Mouse (Mus musculus) c-Kit-positive CD71-negative TER-119-negative erythroid progenitor cells, embryonic 14.5 days (primary cell): ENCODE measurements around the gene Cyb561a3.

Experiments used
- DNase-seq: peaks from one replicate; pipeline ENCODE4 v3.0.0-alpha.2; 2013; ENCODE audit warnings: low read depth

The Cyb561a3 gene

DNA sequence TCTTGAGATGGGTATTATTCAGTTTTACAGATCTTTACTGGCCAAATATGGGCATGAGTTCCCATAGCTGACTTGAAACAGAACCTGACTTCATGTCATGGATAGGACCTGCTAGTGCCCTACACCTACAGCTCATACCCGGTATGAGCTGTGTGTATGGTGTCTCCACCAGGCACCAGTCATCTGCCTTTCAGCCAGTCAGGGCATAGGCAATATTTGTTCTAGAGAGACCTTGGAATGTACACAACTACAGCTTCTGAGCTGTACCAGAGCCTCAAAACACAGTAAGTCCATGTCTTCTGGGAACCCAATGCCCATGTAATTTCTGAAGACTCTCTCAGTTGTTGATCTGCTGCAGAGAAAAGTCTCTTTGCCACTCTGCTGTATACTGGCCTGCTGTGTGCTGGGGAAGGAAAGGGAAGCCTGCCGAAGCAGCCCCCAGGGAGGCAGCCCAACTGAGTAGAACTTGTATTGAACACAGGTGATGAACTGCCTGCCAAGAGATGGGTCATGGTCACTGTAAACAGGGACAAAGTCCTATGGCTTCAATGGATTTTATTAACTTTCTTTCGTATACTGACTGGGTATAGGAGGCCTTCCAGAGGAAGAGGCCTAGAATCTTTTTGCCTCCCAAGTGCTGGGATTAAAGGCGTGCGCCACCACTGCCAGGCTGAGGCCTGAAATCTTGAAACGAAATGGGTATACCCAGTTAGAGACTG, 14.8 kb downstream of the Cyb561a3 start:
- DNase-seq = no peak

DNA sequence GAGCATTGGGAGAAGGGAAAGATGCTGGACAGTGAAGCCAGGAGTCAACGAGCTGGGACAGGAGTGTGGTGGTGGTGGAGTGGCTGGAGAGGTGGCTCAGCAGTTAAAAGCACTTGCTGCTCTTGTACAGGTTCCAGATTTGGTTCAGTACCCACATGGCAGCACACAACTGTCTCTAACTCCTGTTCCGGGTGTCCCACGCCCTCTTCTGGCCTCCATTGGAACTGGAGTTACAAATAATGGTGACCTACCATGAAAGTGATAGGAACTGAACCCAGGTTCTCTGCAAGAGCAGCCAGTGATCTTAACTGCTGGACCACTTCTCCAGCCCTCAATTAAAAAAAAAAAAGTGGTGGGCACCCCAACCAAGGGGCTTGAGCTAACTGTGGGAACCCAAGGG, 21.2 kb downstream of the Cyb561a3 start:
- DNase-seq = no peak

DNA sequence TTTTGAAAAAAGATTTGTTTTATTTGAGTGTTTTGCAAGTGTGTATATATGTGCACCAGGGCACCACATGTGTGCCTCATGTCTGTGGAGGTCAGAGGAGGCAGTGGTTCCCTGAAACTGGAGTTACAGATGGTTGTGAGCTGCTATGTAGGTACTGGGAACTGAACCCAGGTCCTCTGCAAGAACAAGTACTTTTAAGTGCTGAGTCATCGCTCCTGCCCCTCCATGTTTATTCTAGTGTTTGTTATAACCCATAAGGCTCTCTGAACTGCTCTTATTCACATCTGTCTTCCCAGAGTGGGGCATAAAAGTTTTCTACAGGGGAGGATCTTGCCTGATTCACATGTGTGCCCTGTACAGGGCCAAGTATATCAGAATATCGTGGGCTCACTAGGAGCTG, 22.7 kb downstream of the Cyb561a3 start:
- no peak for DNase-seq

DNA sequence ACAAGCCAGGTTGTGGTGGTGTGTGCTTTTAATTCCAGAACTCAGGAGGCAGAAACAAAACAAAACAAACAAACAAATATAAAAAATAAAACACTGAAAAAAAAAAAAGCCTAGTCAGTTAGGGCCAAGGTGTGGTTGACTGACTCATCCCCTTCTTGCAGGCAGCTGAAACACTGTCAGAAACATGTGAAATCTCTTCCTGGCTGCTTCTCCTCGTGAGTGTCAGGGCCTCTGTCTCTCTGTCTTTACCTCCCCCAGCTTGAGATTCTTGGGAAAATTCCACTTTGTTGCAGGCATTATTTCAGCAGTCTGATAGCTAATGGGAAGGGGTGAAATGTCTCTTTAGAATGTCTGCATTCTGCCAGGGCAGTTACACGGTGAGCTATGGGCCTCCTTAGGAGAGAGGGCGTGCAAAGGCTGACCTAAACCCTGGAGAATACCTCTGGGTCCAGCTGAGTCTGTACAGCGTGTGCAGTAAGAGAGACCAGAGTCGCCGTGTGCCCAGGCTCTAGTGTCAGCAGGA, 25.3 kb downstream of the Cyb561a3 start:
- no peak for DNase-seq

DNA sequence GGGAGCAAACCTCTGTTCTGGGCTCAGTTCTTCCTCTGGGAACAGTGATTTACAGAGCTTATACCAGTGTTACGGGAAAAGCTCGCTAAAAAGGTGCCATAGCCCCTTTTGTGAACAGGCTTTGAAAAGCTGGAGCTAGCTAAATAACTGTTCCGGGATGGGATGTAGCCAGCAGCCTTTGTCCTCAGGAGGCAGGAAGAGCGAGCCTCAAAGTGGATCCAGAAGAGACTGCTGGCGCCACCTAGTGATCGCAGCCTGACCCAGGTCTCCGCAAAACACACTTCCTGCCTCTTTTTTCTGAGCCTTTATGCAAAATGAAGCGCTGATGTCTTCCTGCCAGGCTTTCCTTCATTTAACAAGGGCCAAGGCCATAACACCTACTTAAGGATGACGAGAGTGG, 25.8 kb downstream of the Cyb561a3 start:
- DNase-seq = peak; percentile 90

DNA sequence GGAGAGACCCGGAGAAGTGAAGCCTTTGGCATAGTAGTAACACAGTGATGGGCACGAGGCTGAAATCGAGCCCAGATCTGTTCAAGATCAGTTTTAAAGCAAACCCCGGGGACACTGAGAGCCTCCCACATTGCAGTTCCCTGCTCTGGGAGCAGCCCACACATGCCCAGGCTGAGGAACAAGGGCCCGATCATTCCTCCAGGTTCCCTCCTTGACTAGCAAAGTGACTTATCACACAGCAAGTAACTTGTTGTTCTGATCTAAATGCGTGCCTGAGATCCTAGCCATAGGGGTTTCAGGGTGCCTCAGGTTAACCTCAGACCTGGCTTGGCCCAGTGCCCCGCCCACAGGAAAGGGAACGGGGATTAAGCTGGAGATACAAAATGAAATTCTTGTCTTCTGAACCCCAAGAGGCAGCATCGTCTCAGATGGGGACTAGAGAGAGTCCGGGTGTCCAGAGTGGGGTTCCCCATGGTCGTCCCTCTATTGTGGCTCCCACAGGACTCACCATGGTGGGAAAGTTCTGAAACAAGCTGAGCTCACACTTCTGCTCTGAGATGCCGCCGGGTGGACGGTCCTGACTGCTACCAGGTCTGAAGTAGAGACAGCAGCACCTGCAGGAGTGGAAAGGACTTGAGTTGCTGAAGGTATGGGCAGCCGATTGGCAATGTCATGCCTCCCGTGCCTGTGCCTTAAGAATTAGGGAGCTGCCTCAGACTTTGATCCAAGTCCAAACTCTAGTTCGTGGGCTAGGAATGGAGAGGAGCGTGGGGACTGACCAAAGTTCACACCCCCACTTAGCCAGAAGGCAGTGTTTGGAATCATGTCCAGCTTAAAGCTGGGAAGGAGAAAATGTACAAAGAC, 26.9 kb downstream of the Cyb561a3 start:
- DNase-seq = no peak

DNA sequence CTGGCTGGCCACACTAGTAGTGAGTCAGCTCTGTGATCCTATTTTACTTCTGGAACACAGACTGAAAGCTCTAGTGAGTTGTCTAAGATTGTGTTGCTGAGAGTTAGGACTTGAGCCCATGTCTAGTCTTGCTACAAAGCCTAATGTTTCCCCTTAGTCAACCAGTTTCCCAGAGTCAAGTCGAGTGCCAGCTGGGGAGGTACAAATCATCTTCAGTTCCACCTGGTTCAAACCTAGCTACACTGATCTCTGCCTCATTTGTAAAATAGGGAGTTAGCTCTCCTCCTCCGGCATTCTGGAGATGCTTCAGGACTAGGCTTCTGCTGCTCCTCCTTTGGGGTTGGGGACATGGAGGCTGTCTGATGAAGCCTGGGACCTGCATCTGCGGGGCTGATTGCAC, 27.6 kb downstream of the Cyb561a3 start:
- DNase-seq = no peak

DNA sequence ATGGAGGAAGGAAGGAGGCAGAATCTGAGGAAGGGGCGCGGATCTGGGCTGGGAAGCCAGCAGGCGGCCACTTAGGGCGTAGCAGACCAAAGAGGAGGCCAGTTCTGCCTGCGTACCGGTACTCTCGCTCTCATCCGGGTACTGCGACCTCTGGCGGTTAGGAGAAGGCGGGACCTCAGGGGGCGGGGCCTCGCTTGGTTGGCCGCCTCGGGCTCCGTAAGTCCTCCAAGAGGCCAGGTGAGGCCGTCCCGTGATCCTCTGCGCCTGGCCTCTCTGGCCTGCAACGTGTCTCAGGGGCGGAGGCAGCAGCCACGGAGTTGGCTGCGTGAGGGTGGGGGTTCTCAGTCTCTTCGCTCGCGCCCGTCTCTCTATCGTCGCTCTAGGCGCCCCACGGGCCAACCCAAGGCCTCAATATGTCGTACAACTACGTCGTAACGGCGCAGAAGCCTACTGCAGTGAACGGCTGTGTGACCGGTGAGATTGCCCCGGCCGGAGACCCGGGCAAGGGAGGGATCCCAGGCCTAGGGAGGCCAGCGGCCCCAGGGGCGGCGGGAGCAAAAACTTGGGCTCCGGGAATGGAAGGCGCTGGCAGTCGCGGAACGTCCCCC, 28.4 kb downstream of the Cyb561a3 start, which contains the start of the genes Ddb1 and Tkfc:
Gene Ddb1 (plus strand): TSS at position 35 of the 608 bp plus-strand sequence.
Gene Tkfc (minus strand): TSS at position 362 of the 608 bp plus-strand sequence.
- DNase-seq = peak; percentile 98

DNA sequence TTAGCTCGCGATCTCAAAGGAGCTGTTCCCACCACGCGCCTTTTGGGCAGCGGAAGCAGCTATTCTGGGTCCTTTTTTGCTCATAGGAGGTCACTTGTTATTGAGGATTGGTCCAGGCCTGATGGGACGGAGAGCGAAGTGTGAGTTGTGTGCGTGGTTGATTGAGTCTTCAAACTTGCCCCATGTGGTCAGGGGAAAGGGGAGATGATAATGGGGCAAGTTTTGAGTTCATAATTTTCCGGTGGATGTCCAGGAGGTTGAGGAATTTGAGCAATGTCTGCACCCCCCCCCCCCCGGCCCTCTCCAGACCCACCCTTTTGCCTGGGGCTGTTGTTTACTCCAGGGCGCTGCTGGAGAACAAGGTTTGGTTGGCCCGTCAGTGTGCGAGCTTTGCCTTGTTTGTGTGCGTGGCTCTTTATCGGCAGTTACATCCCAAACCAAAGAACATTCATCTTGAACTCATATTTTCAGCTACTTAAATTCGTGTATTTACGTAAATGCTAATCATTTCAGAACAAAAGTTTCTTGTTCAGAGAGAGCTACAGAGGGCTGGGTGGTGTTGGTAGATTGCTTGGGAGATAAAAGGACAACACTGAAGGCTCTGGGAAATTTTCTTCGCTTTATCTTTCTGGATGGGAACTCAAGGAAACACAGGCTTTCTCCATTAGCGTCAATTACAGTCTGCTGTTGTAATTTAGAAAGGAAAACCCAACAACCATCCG, 29.1 kb downstream of the Cyb561a3 start:
- no peak for DNase-seq

DNA sequence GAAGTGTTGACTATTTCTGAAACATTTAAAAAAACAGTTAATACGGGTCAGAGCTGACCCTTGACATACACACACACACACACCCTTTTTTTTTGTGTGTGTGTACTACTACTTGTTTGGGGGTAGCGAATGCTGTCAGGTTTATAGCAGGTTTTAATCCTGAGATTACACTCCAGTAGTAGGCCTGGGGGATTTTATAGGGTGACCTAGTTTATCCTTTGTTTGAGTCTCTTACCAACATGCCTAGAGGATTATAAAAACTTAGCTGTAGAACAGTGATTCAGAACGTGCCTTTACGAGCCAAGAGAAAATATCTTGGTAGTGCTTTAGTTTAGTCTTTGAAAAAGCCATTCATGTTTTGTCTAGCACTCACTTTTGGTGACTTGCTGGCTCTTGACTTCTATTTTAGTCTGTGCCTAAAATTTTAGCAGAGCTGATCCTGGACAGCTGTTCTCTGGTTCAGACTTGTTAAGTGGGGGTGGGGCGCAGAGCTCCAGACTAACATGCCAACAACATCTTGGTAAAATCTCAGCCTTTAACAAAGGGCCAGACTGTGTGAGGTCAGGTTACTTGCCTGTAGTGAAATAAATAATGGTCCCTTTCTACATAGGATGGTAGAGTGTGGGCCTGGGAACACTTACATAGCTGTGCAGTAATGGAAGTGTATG, 31.7 kb downstream of the Cyb561a3 start:
- DNase-seq = no peak

DNA sequence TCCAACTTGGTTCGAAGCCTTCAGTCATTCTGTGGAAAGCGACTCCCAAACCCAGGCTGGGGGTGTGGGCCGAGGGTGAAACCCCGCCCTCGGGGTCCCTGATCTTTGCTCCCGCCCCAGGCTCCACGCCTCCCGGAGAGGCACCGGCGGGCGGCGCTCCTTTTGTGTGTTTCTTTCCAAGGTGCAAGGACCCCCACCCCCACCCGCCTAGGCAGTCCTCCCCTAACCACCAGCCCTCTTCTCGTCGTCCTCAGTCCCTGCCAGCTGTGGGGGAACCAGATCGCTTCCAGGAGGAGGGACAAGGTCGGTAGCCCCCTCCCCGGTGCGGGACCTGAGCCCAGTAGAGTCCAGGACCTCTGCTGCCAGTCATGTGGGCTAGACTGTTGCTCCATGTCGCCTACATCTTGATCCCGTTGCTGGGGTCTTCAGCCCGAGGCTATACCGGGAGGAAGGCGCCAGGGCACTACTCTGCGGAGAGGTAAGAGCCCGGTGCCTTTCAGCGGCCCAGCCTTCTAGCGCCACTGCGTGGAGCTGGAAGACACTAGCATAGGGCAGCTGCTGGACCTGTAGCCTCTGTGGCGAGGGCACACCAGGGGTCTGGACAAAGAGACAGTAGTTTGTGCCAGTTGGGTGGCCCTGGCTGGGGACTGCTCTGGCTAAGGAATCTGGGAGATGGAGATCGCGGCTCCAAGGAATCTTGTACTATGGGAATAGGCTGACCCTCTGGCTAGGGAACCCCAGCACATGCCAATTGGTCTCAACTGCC, 57.3 kb downstream of the Cyb561a3 start, which contains the start of gene Vwce:
Gene Vwce (plus strand): TSS at position 108 of the 766 bp plus-strand sequence.
- no peak for DNase-seq

DNA sequence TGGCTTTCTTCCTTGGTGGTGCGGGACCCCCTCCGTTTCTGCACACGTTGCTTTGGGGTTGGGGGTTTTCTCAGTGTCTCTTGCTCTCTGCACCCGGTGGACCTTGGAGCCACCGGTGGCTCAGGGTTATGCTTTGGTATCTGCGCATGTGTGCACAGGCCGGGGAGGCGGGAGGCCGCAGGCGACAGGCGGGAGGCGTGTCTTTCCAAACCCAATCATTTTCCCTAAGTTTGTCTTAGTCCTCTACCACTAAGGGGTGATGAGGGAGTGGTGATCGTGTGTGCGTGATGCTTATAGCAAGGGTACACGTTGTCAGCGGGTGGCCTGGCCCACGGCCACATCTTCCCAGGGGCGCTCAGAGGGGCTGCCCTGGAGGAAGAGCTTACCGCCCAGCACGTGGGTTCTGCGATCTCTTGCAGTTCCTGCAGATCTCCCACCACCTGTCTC, 57.9 kb downstream of the Cyb561a3 start:
- no peak for DNase-seq

DNA sequence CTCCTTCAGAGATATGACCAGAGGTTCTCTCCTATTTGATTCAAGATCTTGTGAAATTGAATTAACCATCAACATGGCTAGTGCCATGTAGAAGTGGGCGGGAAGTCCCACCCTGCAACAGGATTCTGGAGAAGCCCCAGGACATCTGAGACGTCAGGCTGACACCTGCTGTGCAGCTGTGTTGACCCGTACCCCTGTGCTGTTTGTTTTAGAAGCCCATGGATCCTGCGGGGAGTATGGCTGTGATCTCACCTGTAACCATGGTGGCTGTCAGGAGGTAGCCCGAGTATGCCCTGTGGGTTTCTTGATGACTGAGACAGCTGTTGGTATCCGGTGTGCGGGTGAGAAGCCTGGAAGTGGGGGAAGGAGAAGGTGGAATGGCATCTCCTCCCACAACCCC, 60.9 kb downstream of the Cyb561a3 start:
- no peak for DNase-seq

DNA sequence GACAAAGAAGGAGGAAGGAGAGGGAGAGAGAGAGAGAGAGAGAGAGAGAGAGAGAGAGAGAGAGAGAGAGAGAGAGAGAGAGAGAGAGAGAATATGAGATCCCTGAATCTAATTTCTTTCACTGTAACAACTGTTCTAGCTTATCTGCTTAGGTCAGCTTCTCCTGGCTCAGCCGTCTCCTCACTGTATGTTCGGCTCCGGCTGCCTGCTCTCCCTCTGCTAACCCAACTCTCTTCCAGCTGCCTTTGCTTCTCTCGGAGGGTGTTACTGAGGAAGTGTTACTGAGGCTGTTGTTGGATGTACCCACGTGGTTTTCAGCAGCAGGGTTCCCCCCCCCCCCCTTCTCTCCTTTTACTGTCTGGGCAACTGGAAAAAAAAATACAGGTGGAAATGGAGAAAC, 63.1 kb downstream of the Cyb561a3 start:
- no peak for DNase-seq

DNA sequence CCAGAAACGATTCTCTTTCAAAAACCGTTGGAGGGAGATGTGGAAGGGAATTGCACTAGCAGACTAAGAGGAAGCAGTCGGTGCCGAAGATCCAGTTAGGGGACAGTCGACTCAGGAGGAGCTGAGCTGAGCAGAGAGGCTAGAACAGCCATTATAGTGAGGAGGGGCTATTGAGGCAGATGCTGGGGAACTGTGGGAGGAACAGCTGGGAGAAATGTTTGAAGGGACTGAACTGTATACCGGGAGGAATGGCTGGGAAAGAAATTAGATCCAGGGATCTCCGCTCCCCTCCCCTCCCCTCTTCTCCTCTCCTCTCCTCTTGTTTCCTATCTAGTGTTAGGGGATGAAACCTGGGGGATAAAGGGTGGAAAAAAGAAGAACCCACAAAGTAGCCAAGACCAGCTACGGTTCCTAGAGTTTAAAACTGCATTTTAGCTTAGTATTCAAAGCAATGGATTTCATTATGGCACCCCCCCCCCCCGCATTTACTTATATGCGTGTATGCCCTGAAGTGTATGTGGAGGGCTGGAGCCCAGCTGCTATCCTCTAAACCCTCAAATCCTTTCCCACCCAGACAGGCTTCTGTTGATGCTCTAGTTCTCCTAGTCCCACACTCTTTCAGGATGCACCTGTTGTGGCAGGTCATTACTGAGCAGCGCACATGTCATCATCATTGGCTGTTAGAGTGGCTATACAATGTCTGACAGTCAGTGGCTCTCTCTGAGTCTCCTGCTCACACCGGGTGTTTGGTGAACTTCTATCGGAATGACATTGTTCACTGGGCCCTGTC, 63.8 kb downstream of the Cyb561a3 start:
- no peak for DNase-seq
